Mouse (Mus musculus) ES-Bruce4 (cell line): ENCODE data around the gene Cdt1.

ENCODE experiments used
- CTCF ChIP-seq: IDR thresholded peaks from one replicate; pipeline ENCODE4 v1.8.1; 2011; ENCODE audit warnings: low read depth, low read length
- POLR2A ChIP-seq: IDR thresholded peaks from one replicate; pipeline ENCODE4 v1.8.1; 2011; ENCODE audit warnings: low read length; ENCODE audit not compliant: insufficient read depth

GRCm38 (mm10) chr8:122561199-122561598 lies 6.6 kb upstream of the Cdt1 start:
- TF ChIP-seq POLR2A (no peak), CTCF (no peak)
